Mouse (Mus musculus) embryonic facial prominence, embryonic 12.5 days (tissue): ENCODE results near the gene Prss46. TPM values are rescaled to one million over a fixed set of nuclear protein-coding genes. Genes with fewer than 3 reads are reported as not detected.

Source experiments
- ATAC-seq: fragments of 200-750 bp; cut with Nextera tagmentation; 2 replicates; pipeline ENCODE4 v1.8.0; 2017; ENCODE audit not compliant: insufficient number of reproducible peaks, insufficient read depth, low FRiP score, low TSS enrichment
- H3K27ac ChIP-seq: fragments of 300-500 bp; sonication (generic); 2 replicates; pipeline ENCODE4 v1.5.1; 2016; ENCODE audit warnings: mild to moderate bottlenecking
- H3K27me3 ChIP-seq: fragments of 300-500 bp; sonication (generic); 2 replicates; pipeline ENCODE4 v1.6.1; 2016; ENCODE audit warnings: mild to moderate bottlenecking, moderate library complexity
- H3K36me3 ChIP-seq: fragments of 300-500 bp; sonication (generic); 2 replicates; pipeline ENCODE4 v1.6.1; 2016; ENCODE audit warnings: mild to moderate bottlenecking
- H3K4me1 ChIP-seq: fragments of 300-500 bp; sonication (generic); 2 replicates; pipeline ENCODE4 v1.6.1; 2016
- H3K4me2 ChIP-seq: fragments of 300-500 bp; sonication (generic); replicated peaks from 2 replicates; pipeline ENCODE4 v1.6.1; 2016; ENCODE audit warnings: mild to moderate bottlenecking, moderate library complexity
- H3K4me3 ChIP-seq: fragments of 300-500 bp; sonication (generic); 2 replicates; pipeline ENCODE4 v1.5.1; 2016; ENCODE audit warnings: mild to moderate bottlenecking
- H3K9ac ChIP-seq: fragments of 300-500 bp; sonication (generic); 2 replicates; pipeline ENCODE4 v1.6.1; 2016; ENCODE audit warnings: mild to moderate bottlenecking, moderate library complexity
- H3K9me3 ChIP-seq: fragments of 300-500 bp; sonication (generic); 2 replicates; pipeline ENCODE4 v1.6.1; 2016; ENCODE audit warnings: mild to moderate bottlenecking, moderate library complexity
- WGBS: fragments of 180-500 bp; shearing (Covaris S2); methylation state at CpG from one replicate; pipeline ENCODE4 v1.1.7; 2016; 5-methylcytosine and 5-hydroxymethylcytosine counted together
- polyA plus RNA-seq: library from polyadenylated mRNA; unstranded; fragments of >200 nt; fragmentation: Nextera tagmentation; extraction: Ambion mirVana; gene quantifications from 2 replicates; pipeline ENCODE4 v1.2.1, GENCODE M21; 2016

Prss46 gene
- polyA plus RNA-seq, 1 experiment from 2014 or later: not detected

- H3K9me3 ChIP-seq: no peaks in the 10 kb centered on the region
- H3K27me3 ChIP-seq: no peaks in the 10 kb centered on the region
- no peak for ATAC-seq
- H3K27ac ChIP-seq: no peak overlapping the region
- no peaks in the 10 kb centered on the region for H3K4me1 ChIP-seq
- WGBS: 79% methylated on average over 4 of the region's 4 CpGs
- no peak overlapping the region for H3K9ac ChIP-seq
- H3K4me3 ChIP-seq: no peak overlapping the region
- no peak overlapping the region for H3K4me2 ChIP-seq
- no peaks in the 10 kb centered on the region for H3K36me3 ChIP-seq
Measured at GRCm38 (mm10) chr9:110902271-110902670, 58.0 kb downstream of the Prss46 start.

Other genes starting within 250 kb of the Prss46 start
- gene Nradd, start 220.1 kb upstream of the Prss46 start, polyA plus RNA-seq: 58.8 and 59.8 TPM in 2 replicates
- gene Nbeal2, start 190.3 kb upstream of the Prss46 start, polyA plus RNA-seq: 1.2 and 1.7 TPM in 2 replicates
- 118 and 120 TPM in 2 replicates for gene Ccdc12, start 188.0 kb upstream of the Prss46 start, polyA plus RNA-seq
- gene Myl3, start 102.6 kb upstream of the Prss46 start, polyA plus RNA-seq: 1.9 and 2.4 TPM in 2 replicates
- 115 and 117 TPM in 2 replicates for gene Pth1r, start 97.4 kb upstream of the Prss46 start, polyA plus RNA-seq
- not detected in 2 replicates for gene Prss42, start 46.3 kb upstream of the Prss46 start, polyA plus RNA-seq
- not detected in 2 replicates for gene Prss44, start 30.5 kb upstream of the Prss46 start, polyA plus RNA-seq
- gene Prss43, start 17.8 kb upstream of the Prss46 start, polyA plus RNA-seq: not detected in 2 replicates
- not detected in 2 replicates for gene Prss45, start 9.9 kb upstream of the Prss46 start, polyA plus RNA-seq
- gene Prss50, start 13.5 kb downstream of the Prss46 start, polyA plus RNA-seq: 0.15 and 0.50 TPM in 2 replicates
- 2.1 and 2.2 TPM in 2 replicates for gene Als2cl, start 35.4 kb downstream of the Prss46 start, polyA plus RNA-seq
- gene Tmie, start 35.6 kb downstream of the Prss46 start, polyA plus RNA-seq: 0.96 and 1.3 TPM in 2 replicates
- not detected in 2 replicates for gene Fam240a, start 72.4 kb downstream of the Prss46 start, polyA plus RNA-seq
- not detected in 2 replicates for gene Tdgf1, start 101.7 kb downstream of the Prss46 start, polyA plus RNA-seq
- gene Lrrc2, start 107.0 kb downstream of the Prss46 start, polyA plus RNA-seq: 0.15 TPM in 1 of 2 replicates, not detected in the other
- not detected in 2 replicates for gene Rtp3, start 146.1 kb downstream of the Prss46 start, polyA plus RNA-seq
- 1.3 and 4.5 TPM in 2 replicates for gene Ltf, start 174.8 kb downstream of the Prss46 start, polyA plus RNA-seq
- 0.92 and 0.93 TPM in 2 replicates for gene Ccrl2, start 213.0 kb downstream of the Prss46 start, polyA plus RNA-seq